Mouse (Mus musculus): ENCODE data around the gene B4galt5.

Gene B4galt5

DNA sequence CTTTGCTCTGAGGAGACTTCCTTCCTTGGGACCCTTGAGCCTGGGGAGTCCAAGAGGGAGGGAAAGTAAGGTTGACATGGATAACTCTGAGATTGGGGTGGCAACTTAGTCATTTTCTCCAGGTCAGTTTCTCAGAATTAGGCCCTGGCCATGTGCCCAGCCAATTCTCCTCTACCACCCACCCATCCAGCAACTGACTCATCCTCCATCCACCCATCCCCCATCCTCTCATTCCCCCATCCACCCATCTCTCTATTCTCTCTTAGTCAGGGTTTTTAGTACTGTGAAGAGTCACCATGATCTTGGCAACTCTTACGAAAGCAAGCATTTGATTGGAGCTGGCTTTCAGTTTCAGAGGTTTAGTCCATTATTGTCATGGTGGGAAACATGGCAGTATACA, 80.3 kb downstream of the B4galt5 start:
- in situ Hi-C loops (cut with MboI; ENCODE audit: low pct_unique_long_range_greater_than_20kb in 1 of 2, low sequenced_read_pairs in 2 of 2, unreplicated experiment in 1 of 2) = no loop called here

- in situ Hi-C loops (cut with MboI; ENCODE audit: low pct_unique_long_range_greater_than_20kb in 1 of 2, low sequenced_read_pairs in 2 of 2, unreplicated experiment in 1 of 2) = no loop called here
Measured at GRCm38 (mm10) chr2:167268411-167268690, 80.6 kb downstream of the B4galt5 start.

GRCm38 (mm10) chr2:167267531-167268410, 81.2 kb downstream of the B4galt5 start:
- in situ Hi-C loops (cut with MboI; ENCODE audit: low pct_unique_long_range_greater_than_20kb in 1 of 2, low sequenced_read_pairs in 2 of 2, unreplicated experiment in 1 of 2) = no loop called here

DNA sequence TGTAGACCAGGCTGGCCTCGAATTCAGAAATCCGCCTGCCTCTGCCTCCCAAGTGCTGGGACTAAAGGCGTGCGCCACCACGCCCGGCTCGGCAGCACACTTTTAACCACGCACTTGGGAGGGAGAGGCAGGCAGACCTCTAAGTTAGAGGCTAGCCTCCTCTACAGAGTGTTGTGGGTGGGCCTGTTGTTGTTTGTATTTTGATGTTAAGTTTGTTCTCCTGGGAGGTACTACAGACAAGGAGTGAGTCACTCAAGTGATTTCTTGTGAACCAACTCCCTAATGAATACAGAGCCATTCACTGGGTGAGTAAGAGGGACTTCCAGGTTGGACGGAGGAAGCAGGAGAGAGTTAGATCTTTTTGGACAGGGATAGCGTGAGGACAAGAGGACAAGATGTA, 82.8 kb downstream of the B4galt5 start:
- in situ Hi-C loops (cut with MboI; ENCODE audit: low pct_unique_long_range_greater_than_20kb in 1 of 2, low sequenced_read_pairs in 2 of 2, unreplicated experiment in 1 of 2) = no loop called here

DNA sequence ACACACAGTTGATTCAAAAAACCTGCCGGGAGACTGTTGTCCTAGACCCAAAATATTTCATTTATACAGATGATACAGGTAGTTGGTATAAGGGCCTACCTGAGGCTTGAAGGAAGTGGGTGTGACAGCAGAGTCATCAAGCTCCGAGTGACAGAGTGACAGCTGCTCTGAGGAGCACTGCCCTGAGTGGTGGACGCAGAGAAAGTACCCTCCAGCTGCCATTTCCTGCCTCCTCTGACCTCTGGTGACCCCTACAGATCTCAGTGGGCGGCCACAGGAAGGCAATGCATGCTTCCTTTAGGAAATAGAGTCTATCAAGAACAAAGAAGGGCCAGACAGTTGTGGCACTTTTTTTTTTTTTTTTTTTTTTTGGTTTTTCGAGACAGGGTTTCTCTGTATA, 83.2 kb downstream of the B4galt5 start:
- in situ Hi-C loops (cut with MboI; ENCODE audit: low pct_unique_long_range_greater_than_20kb in 1 of 2, low sequenced_read_pairs in 2 of 2, unreplicated experiment in 1 of 2) = no loop called here

DNA sequence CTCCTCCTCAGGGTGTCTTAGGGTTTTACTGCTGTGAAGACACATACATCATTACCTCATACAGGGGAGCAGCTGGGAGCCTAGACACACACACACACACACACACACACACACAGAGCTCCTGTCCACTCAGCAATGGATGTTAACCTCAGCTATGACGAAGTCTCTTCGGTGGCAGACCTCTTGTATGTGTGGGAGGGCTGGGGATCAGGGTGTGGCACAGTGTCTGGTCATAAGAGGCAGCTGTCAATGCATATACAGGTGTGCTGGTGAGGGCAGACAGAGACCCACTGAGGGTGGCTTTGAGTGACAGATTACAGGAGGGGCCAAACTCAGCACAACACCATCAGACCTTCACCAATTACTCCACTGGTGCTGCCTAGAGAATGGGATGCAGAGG, 84.0 kb downstream of the B4galt5 start:
- in situ Hi-C loops (cut with MboI; ENCODE audit: low pct_unique_long_range_greater_than_20kb in 1 of 2, low sequenced_read_pairs in 2 of 2, unreplicated experiment in 1 of 2) = no loop called here

DNA sequence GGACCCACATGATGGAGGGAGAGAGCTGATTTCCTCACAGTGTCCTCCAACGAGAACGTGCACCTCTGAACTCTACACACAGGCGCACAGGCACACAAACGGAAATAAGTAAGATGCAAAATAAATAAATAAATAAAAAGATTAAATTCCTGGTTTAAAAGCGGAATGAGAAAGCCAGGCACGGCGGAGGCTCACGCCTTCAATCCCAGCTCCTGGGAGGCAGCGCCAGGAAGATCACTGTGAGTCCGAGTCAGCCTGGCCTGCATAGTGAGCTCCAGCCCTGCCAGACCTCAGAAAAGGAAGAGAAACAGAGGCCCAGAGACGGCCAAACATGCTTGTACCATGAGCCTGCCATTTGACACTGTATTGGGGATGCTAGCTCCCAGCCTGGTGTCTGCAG, 85.1 kb downstream of the B4galt5 start:
- in situ Hi-C loops (cut with MboI; ENCODE audit: low pct_unique_long_range_greater_than_20kb in 1 of 2, low sequenced_read_pairs in 2 of 2, unreplicated experiment in 1 of 2) = no loop called here

GRCm38 (mm10) chr2:167263040-167263810, 85.8 kb downstream of the B4galt5 start:
- in situ Hi-C loops (cut with MboI; ENCODE audit: low pct_unique_long_range_greater_than_20kb in 1 of 2, low sequenced_read_pairs in 2 of 2, unreplicated experiment in 1 of 2) = no loop called here

DNA sequence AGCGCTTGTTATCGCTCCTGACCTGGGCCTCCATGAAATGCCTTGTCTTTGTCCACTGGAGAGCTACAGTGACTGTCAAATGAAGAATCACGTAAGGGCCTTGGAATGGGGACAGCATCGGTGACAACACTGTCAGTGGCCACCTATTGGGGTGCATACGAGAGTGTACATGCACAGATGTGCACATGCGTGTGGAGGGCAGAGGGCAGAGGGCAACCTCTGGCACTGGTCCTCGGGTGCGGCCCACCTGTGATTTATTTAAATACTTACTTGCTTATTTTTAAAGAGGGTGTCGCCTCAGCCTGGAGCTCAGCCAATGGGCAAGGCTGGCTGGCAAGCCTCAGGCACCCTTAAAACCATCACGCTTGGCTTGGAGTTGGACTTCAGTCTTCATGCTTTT, 86.5 kb downstream of the B4galt5 start:
- in situ Hi-C loops (cut with MboI; ENCODE audit: low pct_unique_long_range_greater_than_20kb in 1 of 2, low sequenced_read_pairs in 2 of 2, unreplicated experiment in 1 of 2) = no loop called here

GRCm38 (mm10) chr2:167261106-167261505, 87.9 kb downstream of the B4galt5 start:
- in situ Hi-C loops (cut with MboI; ENCODE audit: low pct_unique_long_range_greater_than_20kb in 1 of 2, low sequenced_read_pairs in 2 of 2, unreplicated experiment in 1 of 2) = no loop called here

GRCm38 (mm10) chr2:167257790-167258189, 91.2 kb downstream of the B4galt5 start:
- in situ Hi-C loops (cut with MboI; ENCODE audit: low pct_unique_long_range_greater_than_20kb in 1 of 2, low sequenced_read_pairs in 2 of 2, unreplicated experiment in 1 of 2) = no loop called here

DNA sequence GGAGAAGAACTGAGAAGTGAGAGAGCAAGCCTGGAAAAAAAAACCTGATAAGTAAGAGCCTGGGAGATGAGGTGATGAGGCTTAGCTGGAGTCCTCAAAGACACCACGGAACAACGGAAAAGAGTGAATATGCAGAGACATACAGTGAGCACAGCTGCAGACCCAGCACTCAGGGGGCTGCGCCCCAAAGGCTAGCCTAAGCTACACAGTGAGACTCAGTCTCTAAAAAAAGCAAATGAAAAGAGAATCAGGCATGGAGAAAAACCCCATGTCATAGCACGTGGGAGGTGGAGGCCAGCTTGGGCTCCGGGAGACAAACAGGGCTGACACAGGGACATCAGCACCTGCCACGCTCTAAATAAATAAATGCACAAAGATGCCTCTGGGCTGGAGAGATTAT, 94.2 kb downstream of the B4galt5 start:
- in situ Hi-C loops (cut with MboI; ENCODE audit: low pct_unique_long_range_greater_than_20kb in 1 of 2, low sequenced_read_pairs in 2 of 2, unreplicated experiment in 1 of 2) = no loop called here

DNA sequence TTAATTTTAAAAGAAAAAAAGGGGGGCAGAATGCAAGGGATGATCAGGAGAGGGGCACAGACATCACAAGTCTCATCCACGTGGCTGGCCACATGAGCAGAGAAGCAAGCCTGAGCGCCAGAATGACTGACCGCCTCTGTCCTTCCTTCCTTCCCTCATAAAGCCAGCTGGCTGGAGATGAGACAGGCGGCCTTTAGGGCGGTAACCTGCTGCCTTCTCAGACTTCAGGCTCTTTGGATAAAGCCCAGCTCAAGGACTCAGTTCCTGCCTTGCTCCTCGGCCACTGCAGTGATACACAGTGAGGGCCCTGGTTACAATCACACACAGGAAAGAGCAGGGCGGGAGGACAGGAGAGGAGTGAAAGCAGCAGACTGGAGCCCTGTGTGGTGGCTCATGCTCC, 94.8 kb downstream of the B4galt5 start:
- in situ Hi-C loops (cut with MboI; ENCODE audit: low pct_unique_long_range_greater_than_20kb in 1 of 2, low sequenced_read_pairs in 2 of 2, unreplicated experiment in 1 of 2) = no loop called here

- in situ Hi-C loops (cut with MboI; ENCODE audit: low pct_unique_long_range_greater_than_20kb in 1 of 2, low sequenced_read_pairs in 2 of 2, unreplicated experiment in 1 of 2) = no loop called here
Measured at GRCm38 (mm10) chr2:167253476-167253875, 95.5 kb downstream of the B4galt5 start.

GRCm38 (mm10) chr2:167252057-167252687, 96.8 kb downstream of the B4galt5 start:
- in situ Hi-C loops (cut with MboI; ENCODE audit: low pct_unique_long_range_greater_than_20kb in 1 of 2, low sequenced_read_pairs in 2 of 2, unreplicated experiment in 1 of 2) = no loop called here

GRCm38 (mm10) chr2:167250736-167251337, 98.1 kb downstream of the B4galt5 start:
- in situ Hi-C loops (cut with MboI; ENCODE audit: low pct_unique_long_range_greater_than_20kb in 1 of 2, low sequenced_read_pairs in 2 of 2, unreplicated experiment in 1 of 2) = no loop called here

GRCm38 (mm10) chr2:167250003-167250735, 98.8 kb downstream of the B4galt5 start:
- in situ Hi-C loops (cut with MboI; ENCODE audit: low pct_unique_long_range_greater_than_20kb in 1 of 2, low sequenced_read_pairs in 2 of 2, unreplicated experiment in 1 of 2) = no loop called here

GRCm38 (mm10) chr2:167249591-167249990, 99.4 kb downstream of the B4galt5 start:
- in situ Hi-C loops (cut with MboI; ENCODE audit: low pct_unique_long_range_greater_than_20kb in 1 of 2, low sequenced_read_pairs in 2 of 2, unreplicated experiment in 1 of 2) = no loop called here
